Mouse (Mus musculus): ENCODE results near the gene Slamf1.

Slamf1 gene

GRCm38 (mm10) chr1:171766898-171767297, at the start of gene Slamf1:
Slamf1 (plus strand) TSS chr1:171767127.
- DNase-seq (ENCODE audit: low spot score in 2 of 2): no peak

GRCm38 (mm10) chr1:171731195-171731594, 35.7 kb upstream of the Slamf1 start:
- DNase-seq (ENCODE audit: low spot score in 2 of 2): no peak

- no peak for DNase-seq (ENCODE audit: low spot score in 2 of 2)
These were observed 32.0 kb upstream of the Slamf1 start for GRCm38 (mm10) chr1:171734898-171735297.

GRCm38 (mm10) chr1:171748127-171748969, 18.6 kb upstream of the Slamf1 start:
- no peak for DNase-seq (ENCODE audit: low spot score in 2 of 2)

- DNase-seq (ENCODE audit: low spot score in 2 of 2): no peak
These were observed 5.0 kb upstream of the Slamf1 start for GRCm38 (mm10) chr1:171761853-171762448.

GRCm38 (mm10) chr1:171770996-171771395, 4.1 kb downstream of the Slamf1 start:
- DNase-seq (ENCODE audit: low spot score in 2 of 2): no peak

- no peak for DNase-seq (ENCODE audit: low spot score in 2 of 2)
These were observed 5.3 kb downstream of the Slamf1 start for GRCm38 (mm10) chr1:171772121-171772735.

- DNase-seq (ENCODE audit: low spot score in 2 of 2): no peak
These were observed 6.5 kb downstream of the Slamf1 start for GRCm38 (mm10) chr1:171773232-171773989.

- no peak for DNase-seq (ENCODE audit: low spot score in 2 of 2)
These were observed 7.3 kb downstream of the Slamf1 start for GRCm38 (mm10) chr1:171774266-171774665.

- no peak for DNase-seq (ENCODE audit: low spot score in 2 of 2)
These were observed 7.8 kb downstream of the Slamf1 start for GRCm38 (mm10) chr1:171774678-171775077.

- no peak for DNase-seq (ENCODE audit: low spot score in 2 of 2)
These were observed 8.9 kb downstream of the Slamf1 start for GRCm38 (mm10) chr1:171775781-171776180.

- DNase-seq (ENCODE audit: low spot score in 2 of 2): no peak
These were observed 10.1 kb downstream of the Slamf1 start for GRCm38 (mm10) chr1:171777026-171777425.

GRCm38 (mm10) chr1:171782287-171782915, 15.5 kb downstream of the Slamf1 start:
- DNase-seq (ENCODE audit: low spot score in 2 of 2): no peak

- DNase-seq (ENCODE audit: low spot score in 2 of 2): no peak
These were observed 18.9 kb downstream of the Slamf1 start for GRCm38 (mm10) chr1:171785871-171786270.

GRCm38 (mm10) chr1:171787281-171788015, 20.5 kb downstream of the Slamf1 start:
- no peak for DNase-seq (ENCODE audit: low spot score in 2 of 2)

- DNase-seq (ENCODE audit: low spot score in 2 of 2): no peak
These were observed 21.7 kb downstream of the Slamf1 start for GRCm38 (mm10) chr1:171788461-171789283.

- no peak for DNase-seq (ENCODE audit: low spot score in 2 of 2)
These were observed 22.5 kb downstream of the Slamf1 start for GRCm38 (mm10) chr1:171789407-171789806.

GRCm38 (mm10) chr1:171791491-171791890, 24.6 kb downstream of the Slamf1 start:
- no peak for DNase-seq (ENCODE audit: low spot score in 2 of 2)

GRCm38 (mm10) chr1:171796185-171796584, 29.3 kb downstream of the Slamf1 start:
- DNase-seq (ENCODE audit: low spot score in 2 of 2): no peak

- no peak for DNase-seq (ENCODE audit: low spot score in 2 of 2)
These were observed 30.9 kb downstream of the Slamf1 start for GRCm38 (mm10) chr1:171797840-171798239.

All from urinary bladder, postnatal 4 days (tissue).